Mouse (Mus musculus) brain, embryonic 14.5 days (tissue): ENCODE results near the gene Itih2.

Experiments used
- CTCF ChIP-seq: fragments of 200-500 bp; IDR thresholded peaks from 2 replicates; pipeline ENCODE4 v1.5.1; 2012; ENCODE audit warnings: inconsistent platforms, mild to moderate bottlenecking, moderate library complexity, borderline replicate concordance; ENCODE audit not compliant: insufficient read depth, insufficient read length; ENCODE audit errors: extremely low read depth
- POLR2A ChIP-seq: fragments of 200-500 bp; IDR thresholded peaks from 2 replicates; pipeline ENCODE4 v1.6.1; 2012; ENCODE audit warnings: mild to moderate bottlenecking, inconsistent platforms, borderline replicate concordance; ENCODE audit not compliant: poor library complexity, insufficient read depth, insufficient read length, severe bottlenecking; ENCODE audit errors: extremely low read depth

GRCm38 (mm10) chr2:10048461-10048860 lies 82.7 kb downstream of the Itih2 start, which contains the start of gene Taf3:
- TF ChIP-seq CTCF = no peak
- TF ChIP-seq POLR2A = peak; percentile 57; the same call in 1 of the 2 replicates
